Mouse (Mus musculus) adrenal gland (tissue): ENCODE measurements around the gene Hmga1b.
"Not testable (repeated sequence)": the region's sequence is repeated elsewhere in the genome, so short reads cannot be mapped to it uniquely, and the experiment has no call there.

Experiments
- intact Hi-C: fragments of 180-260 bp; cut with DNase I; formaldehyde crosslinking; loops from one replicate; pipeline ENCODE4 v1.15.1; 2025

Gene Hmga1b

DNA sequence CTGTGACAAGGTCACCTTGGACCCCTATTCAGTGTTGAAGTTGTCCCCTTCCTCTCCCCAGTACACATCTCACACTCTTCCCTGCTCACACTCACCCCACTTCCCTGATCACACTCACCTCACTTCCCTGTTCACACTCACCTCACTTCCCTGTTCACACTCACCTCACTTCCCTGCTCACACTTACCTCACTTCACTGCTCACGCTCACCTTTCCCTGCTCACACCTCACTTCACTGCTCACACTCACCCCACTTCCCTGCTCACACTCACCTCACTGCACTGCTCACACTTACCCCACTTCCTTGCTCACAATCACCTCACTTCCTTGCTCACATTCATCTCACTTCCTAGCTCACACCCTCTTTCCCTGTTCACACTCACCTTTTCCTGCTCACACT lies 31.2 kb upstream of the Hmga1b start:
- intact Hi-C loops = no loop called here

GRCm38 (mm10) chr11:120731858-120732680 lies 30.5 kb upstream of the Hmga1b start, which contains the start of gene Cbr2:
Cbr2 (minus strand) TSS chr11:120732114.
- intact Hi-C loops = no loop called here

DNA sequence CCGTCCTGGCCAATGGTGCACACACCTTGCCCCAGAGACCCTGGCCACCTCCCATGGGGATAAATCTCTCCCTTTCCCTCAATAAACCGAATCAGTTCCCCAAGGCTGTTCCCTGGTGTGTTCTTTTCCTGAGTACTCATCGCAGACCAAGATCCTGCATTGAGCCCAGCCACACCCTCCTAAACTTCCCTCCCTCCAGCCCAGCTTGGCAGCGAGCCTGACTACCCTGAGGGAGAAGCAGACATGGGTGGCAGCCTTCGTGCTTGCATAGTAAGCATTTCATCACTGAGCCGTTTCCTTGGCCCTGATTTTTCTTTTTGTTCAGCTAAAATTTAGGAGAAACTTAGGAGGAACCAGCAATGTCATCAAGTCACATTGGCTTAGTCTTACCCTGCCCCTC lies 29.1 kb upstream of the Hmga1b start:
- intact Hi-C loops = no loop called here

DNA sequence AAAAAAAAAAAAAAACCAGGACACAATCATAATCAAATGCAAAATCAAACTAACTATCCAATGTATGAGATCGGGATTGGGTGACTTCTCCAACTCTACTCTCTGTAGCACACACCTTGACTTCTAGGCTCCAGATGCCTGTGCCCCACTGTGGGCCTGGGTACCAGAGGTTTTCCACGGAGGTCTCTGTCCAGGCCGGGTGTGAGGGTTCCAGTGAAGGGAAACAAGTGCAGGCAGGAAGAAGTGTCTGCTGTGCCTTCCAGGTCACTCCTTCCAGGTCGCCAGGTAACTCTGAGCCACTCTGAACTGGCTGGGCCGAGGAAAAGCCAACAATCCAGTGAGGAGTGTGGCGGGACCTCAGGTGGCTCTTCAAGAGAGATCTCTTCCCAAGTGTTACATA lies 26.2 kb upstream of the Hmga1b start:
- intact Hi-C loops = no loop called here

DNA sequence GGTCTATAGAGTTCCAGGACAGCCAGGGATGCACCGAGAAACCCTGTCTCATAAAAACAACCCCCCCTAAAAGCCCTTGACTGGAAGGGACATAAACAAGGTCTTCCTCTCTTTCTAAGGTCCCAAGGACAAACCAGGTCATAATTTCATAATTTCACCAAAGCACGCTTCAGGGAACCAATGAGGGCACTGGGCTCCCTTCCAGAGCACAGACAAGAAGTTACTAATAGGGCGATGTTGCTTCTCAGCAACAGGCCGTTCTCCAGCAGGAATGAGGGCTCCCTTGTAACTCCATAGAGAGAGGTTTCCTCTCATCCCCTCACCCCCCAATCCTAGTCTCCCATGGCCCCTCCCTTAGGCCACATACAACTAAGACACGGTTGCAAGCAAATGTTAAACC lies 21.6 kb upstream of the Hmga1b start:
- intact Hi-C loops = no loop called here

DNA sequence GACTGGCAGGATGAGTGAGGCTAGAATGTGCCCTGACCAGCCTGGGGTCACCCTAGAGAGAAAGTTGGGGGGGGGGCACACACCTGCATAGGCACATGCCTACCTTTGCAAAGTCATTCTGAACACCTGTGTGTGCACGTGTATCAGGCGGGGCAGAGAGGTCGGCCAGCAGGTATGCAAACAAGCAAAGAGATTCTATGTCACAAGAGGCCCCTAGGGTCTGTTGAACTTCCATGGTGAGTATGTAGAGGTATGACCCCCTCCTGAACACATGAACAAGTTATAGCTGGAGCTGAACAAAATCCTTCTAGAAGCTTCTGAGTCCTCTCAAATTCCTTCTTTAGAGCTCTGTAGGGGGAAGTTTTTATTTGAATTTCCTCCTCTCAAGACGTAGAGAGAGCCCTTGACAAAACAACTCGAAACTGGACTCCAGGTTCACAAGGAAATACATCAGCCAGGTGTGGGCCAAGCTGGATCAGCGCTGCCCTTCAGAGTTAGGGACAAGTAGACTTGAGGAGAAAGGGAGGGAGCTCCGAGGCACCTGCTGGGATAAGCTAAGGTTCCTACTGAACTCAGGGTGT lies 18.4 kb upstream of the Hmga1b start:
- intact Hi-C loops = no loop called here

GRCm38 (mm10) chr11:120747974-120748373 lies 14.6 kb upstream of the Hmga1b start:
- intact Hi-C loops = no loop called here

DNA sequence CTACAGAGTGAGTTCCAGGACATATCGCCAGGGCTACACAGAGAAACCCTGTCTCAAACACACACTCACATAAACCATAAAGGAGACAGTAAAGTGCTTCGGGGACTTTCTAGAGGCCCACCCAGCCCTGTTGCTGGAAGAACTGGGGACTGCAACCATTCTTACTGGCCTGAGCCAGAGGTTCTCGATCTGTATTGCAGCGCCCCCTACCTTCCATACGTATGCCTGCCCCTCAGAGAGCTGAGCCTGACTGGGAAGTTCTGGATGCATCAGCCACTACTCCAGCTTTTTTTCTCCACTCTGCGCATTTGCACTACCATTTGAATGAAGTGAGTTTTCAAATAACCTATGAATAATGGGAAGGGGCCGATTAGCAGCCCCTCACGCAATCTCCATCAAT lies 13.2 kb upstream of the Hmga1b start:
- intact Hi-C loops = no loop called here

- intact Hi-C loops = no loop called here
Observed at GRCm38 (mm10) chr11:120751606-120752005, 11.0 kb upstream of the Hmga1b start.

GRCm38 (mm10) chr11:120760236-120760635 lies 2.4 kb upstream of the Hmga1b start:
- intact Hi-C loops = no loop called here

GRCm38 (mm10) chr11:120761811-120762671 lies 553 bp upstream of the Hmga1b start:
- intact Hi-C loops = no loop called here

GRCm38 (mm10) chr11:120763121-120763999 lies 766 bp downstream of the Hmga1b start:
- intact Hi-C loops = not testable (repeated sequence)

DNA sequence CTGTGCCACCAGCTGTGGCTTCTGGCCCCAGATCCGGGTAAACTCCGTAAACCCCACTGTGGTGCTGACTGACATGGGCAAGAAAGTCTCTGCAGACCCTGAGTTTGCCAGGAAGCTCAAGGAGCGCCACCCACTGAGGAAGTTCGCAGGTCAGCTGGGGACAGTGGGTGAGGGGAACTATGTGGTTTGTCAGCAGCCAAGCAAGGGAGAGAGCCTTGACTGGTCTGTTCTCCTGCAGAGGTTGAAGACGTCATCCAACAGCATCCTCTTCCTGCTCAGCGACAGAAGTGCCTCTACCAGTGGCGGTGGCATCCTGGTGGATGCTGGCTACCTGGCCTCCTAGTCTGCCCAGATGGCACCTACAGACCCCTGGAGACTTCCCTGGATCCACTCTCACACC lies 4.4 kb downstream of the Hmga1b start:
- intact Hi-C loops = not testable (repeated sequence)

DNA sequence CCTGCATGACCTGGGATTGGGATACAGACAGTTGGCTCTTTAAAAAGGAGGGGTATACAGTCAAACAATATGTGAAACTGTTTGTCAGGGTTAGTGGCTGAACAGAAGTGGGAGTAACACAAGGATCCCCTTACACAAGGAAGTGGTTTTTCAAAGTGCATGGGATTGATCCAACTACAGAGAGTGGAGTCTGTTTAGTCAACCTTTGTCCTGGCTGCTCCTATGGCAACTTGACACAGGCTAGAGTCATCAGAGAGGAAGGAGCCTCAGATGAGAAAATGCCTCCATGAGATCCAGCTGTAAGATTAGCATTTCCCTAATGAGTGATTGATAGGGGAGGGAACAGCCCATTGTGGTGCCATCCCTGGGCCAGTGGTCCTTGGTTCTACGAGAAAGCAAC lies 5.6 kb downstream of the Hmga1b start:
- intact Hi-C loops = no loop called here

DNA sequence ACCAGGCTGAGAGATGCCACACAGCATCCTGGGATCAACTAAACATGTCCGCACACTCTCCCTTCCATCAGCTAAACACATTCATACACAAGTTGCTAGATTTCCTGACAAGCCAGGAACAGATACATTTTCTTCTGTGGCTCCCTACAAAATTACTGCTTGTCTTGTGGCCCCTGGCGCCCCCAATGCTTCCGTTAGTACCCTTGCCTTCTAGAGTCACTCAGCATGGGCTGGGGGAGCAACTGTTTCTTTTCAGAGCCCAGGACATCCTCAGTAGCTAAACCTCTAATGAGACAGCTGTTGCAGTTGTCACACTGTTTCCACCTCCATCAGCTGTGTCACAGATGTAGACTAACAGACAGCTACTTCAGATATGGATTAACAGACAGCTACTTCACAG lies 10.2 kb downstream of the Hmga1b start:
- intact Hi-C loops = no loop called here

- intact Hi-C loops = no loop called here
Observed at GRCm38 (mm10) chr11:120773463-120774190, 11.0 kb downstream of the Hmga1b start.

DNA sequence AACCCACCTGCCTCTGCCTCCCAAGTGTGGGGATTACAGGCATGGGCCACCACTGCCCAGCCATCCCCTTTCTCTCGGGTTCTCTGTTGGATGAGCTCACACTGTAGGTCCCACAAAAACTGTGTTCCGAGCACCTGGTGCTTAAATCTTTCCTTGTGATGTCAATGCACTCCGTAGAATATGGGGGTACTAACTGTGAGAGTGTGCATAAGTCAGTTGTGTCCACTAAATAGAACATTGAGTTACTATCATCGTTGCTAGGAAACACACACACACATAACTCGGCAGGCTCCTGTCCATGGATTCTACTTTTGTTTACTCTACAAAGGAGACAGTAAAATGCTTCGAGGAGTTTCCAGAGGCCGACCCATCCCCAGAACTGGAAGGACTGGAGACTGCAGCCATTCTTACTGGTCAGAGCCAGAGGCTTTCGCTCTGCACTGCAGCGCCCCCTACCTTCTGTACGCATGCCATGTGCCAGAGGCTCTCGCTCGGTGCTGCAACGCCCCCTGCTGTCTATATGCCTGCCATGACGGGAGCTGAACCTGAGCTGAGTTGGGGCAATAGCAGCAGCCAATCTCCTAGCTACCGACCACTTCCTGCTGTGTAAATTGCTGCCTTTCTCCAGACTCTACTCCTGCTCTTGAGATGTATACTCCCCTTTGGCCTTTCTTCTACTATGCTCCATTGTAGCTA lies 13.3 kb downstream of the Hmga1b start:
- intact Hi-C loops = loop anchor here (1.0 to 5.0 kb wide), 2 partner anchors 55 to 119 kb away; partner anchors contain the start of gene Rac3

DNA sequence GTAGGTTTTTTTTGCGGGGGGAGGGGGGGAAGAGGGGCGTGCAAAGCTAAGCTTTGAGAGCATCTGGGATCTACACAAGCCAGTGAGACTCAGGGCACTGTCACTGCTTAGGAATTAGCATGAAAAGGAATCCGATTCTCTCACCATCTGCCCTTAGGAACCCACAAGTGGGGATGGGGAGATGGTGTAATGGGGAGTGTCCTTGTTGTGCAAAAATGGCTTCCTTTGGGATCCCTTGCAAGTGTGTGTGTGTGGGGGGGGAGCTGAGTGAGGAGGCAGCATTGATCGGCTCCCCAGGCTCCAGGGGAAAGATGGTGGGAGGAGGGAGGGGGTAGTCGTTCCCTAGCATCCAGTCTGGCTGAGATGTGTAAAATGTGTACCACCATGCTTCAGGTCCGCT lies 14.5 kb downstream of the Hmga1b start:
- intact Hi-C loops = loop anchor here (5.0 kb wide), 1 partner anchor 120 kb away; no protein-coding TSS in a partner anchor

- intact Hi-C loops = loop anchor here (5.0 to 10.0 kb wide), 2 partner anchors 123 to 285 kb away; partner anchors contain the start of gene Slc25a10
Observed at GRCm38 (mm10) chr11:120779876-120780275, 17.3 kb downstream of the Hmga1b start.
